Mouse (Mus musculus): Measurements from ENCODE around the gene Dnal4.

GRCm38 (mm10) chr15:79745883-79746282 lies 31.8 kb downstream of the Dnal4 start:
- no peak for TF ChIP-seq CTCF (IDR thresholded peaks at IDR 0.05; ENCODE audit: low read depth, low read length)
- TF ChIP-seq EP300 (IDR thresholded peaks at IDR 0.05; ENCODE audit: insufficient read depth, low read depth, low read length), result no peak
- TF ChIP-seq POLR2A (IDR thresholded peaks at IDR 0.05; ENCODE audit: insufficient read depth, low read length), result no peak

Data from ES-Bruce4 (cell line).